Mouse (Mus musculus) heart, adult 18-20 months (tissue): Measurements from ENCODE around the gene Fam198b. TPM values are rescaled to one million over a fixed set of nuclear protein-coding genes. Genes with fewer than 3 reads are reported as not detected.
A peak's percentile ranks its signal among the peaks of the same experiment; 100 is the strongest.
"Not testable (repeated sequence)": the region's sequence is repeated elsewhere in the genome, so short reads cannot be mapped to it uniquely, and the experiment has no call there.

Source experiments
- DNase-seq, 2 experiments: peaks; one replicate each; pipeline ENCODE4 v3.0.0; 2021 to 2022; ENCODE audit warnings: mixed read lengths in 1 of 2
- total RNA-seq, 2 experiments: library from RNA; stranded (reverse); gene quantifications; 2 replicates each; pipeline ENCODE4 v1.2.3; 2021

Fam198b gene
- total RNA-seq, 2 experiments from 2014 or later = 8.6 to 11.9 TPM

DNA sequence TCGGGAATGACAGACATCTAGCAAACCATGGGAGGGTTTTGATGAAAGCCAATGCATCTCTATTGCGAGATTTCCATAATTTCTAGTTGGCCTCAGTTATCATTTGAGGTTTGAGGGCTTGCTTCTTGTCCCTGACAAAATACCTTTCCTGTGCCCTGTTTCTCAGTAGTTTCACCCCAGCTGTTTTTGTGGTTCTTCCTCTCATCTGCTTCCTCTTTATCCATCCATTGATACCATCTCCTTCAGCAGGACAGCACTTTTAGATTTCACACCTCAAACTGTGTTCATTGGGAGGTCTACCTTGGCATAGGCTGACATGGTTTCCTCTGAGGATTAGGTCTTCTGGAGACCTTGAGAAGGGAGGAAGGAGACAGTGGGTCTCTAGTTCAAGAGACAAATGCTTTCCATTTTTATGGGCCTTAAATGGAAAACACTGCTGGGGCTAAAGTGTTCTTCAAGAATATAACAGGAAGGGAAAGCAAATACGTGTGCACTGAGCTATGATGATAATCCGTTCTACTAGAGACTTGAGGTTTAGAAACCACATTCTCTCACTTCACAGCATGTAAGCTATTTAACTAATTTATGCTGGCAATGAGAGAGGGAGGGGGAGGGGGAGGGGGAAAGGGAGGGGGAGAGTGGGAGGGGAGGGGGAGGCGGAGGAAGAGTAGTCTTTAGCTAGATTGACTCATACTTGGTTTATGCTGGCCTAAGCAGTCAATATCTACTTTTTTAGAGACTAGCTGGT is 41.8 kb downstream of the Fam198b start:
- no peak for DNase-seq

- no peak for DNase-seq
Observed at GRCm38 (mm10) chr3:79927050-79927449, 42.7 kb downstream of the Fam198b start.

DNA sequence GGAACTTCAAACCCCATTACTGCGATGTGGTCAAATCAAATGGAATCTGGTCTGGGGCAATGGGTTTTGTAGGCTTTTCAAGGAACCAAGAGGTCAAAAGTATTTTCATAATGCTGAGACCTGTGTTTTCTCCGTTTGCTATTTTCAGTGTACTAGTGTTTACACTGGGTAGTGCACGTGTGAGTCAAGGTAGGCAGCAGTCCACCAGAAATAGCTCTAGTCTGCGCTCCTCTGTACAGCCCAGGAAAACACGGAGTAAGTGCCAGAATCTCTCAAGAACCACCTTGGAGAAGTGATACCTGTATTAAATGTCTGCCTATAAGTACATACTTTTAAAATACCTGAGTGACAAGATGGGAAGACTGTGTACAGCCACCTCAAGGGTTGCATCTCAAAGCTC is 44.1 kb downstream of the Fam198b start:
- no peak for DNase-seq

DNA sequence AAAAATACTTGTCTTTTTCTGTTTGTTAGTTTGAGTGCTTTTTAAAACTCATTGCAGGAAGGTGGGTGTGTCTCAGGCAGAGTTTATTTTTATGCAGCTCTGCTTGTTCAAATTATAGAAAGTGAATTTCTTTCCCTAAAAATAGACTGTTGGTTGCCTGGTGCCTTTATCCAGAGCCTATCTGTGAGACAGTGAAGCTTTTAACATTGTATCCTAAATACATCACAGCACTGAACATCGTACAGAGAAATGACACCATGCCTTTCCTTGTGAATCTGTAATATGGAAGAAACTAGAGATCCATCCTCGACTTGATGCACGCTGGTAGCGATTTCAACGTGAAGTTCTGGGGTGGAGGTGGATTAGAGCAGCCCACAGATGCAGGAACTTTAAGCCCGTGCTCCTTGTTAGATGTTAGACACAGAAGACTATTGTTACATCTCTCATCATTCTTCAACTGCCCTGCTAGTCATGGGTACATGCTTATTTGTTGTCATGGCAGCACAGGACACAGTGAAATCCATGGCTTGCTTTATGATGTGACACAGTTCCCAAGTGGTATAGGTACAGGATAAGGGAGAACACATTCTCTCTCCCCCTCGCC is 45.9 kb downstream of the Fam198b start:
- no peak for DNase-seq

DNA sequence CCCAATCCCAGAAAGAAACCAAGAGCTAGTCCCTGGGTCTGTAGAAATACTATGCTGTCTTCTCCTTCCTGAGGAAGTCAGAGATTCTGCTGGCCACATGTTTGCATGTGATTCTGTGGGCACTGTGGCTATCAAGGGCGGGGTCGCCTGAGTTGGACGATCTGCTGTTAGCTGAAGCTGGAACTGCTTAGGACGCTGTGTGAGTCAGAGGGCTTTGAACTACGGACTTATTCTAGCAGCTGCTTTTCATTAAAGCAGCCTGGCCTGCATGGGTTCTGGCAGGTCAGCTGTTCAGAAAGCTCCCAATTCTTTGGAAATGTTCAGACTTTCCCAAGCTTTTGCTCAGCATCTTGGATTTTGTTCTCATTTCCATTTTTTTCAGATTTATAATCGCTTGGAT is 51.9 kb downstream of the Fam198b start:
- DNase-seq = peak; percentile 68 to 85

GRCm38 (mm10) chr3:79936730-79937447 is 52.6 kb downstream of the Fam198b start:
- DNase-seq = no peak

DNA sequence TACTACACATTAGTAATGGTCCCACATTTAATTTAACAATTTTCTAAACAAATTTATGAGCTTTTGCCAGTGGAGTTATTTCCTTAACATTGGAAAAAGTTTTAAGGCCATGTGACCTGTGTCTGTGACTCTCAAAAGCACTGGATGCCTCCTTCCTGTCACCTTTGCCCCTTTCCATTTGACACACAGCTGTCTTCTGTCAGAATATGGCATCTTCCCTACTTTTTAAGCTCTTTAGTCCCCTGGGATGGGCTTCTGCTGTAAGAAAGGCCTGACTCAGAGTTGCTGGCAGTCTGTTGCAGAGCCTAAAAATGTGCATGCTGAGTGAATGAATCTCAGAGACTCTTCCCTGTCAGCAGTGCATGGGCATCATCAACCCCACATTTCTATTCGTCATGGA is 63.4 kb downstream of the Fam198b start:
- DNase-seq = peak; percentile 79 to 86

DNA sequence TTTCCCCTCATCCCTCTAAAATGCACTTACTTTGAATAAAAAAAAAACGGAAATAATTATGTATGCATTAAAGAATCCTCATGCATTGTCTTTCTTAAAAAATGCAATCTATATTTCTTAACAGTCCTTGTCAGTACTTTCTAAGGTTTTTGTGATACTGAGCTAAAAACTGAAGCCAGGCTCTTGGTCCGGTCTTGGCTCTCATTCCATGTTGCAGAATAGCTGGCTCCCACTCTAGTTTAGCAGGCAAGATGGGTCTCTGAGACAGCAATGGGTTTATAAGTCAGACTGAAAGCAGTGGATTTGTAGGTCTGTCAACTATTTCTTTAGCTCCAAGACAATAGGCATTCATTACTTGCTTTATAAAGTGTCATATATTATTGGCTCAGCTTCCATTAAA is 63.8 kb downstream of the Fam198b start:
- peak; percentile 40 to 44 for DNase-seq

DNA sequence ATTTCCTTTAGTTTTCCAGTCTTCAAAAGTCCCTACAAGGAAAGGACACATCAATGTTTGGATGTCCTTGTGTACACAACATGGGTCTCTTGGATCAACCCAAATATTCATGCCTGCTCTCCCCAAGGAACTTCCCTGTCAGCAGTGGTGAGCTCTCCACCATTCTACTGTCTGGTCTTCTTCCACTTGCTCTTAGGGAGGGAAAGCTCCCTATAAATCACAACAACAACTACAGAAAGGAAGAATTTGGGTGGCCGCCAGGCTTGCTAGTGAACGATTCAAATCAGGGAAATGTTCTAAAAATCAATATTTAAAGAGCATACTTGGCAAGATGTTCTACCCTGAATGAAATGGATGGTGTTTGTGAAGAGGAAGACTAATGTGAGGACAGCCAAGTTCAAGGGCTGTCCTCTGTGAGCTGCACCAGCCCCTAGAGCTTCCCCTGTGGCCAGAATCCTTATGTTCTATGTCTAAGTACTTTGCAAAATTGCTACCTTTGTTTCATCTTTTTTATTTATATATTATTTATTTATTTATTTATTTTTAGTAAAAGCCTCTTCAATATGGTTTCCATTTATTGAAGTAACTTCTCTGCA is 68.9 kb downstream of the Fam198b start:
- no peak for DNase-seq

- DNase-seq = no peak
Observed at GRCm38 (mm10) chr3:79955262-79955661, 70.9 kb downstream of the Fam198b start.

DNA sequence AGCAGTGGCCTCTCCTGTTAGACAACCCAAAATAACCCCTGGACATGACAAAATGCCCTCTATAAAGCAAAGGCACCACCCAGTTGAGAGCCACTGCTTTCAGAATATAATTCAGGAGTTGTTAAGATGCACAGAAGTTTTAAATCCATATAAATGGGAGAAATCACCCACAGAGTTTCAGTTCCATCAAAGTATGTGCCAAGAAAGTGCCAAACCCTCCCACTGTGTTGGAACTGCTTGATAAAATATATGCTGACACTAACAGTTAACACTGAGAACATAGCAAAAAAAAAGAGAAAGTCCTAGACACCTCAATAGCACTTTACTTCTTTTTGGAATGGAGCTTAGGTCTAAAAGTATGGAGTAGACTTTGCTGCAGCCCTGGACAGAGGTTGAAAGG is 72.5 kb downstream of the Fam198b start:
- no peak for DNase-seq

GRCm38 (mm10) chr3:79957752-79958151 is 73.4 kb downstream of the Fam198b start:
- DNase-seq = no peak

DNA sequence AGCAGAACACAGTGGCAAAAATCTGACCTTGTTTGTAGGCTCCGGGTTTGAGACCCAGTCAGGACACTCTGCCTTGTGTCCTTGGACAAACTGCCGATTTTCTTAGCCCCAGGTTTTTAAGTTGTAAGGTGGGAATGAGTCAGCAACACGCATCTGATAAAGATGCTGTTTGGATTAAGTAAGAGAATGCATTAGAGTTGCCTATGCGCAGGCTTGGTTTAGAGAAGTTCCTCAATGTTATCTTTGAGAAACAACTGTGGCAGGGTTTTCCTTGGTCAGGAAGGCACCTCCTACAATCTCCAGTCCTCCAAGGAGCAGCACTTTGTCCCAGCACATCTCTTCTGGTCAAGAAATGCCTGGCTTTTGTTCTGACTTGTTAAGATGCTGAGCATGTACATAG is 82.4 kb downstream of the Fam198b start:
- DNase-seq = no peak

DNA sequence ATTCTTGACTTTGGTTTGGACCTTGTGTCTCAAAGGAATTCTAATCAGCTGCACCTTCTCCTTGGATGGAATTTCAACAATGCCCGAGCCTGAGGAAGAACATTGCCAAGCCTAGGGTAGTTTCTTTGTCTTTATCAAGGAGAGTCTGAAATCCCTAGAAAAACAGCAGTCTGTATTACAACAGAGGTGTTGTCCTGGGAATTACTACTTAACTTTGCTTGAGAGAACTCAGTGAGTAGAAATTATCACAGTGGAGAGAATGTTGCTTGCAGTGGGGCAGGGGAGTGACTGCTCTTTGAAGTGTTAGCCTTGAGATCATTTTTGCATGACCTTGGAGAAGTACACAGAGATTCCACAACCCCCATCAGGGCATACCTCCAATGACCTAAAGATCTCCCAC is 83.0 kb downstream of the Fam198b start:
- no peak for DNase-seq

DNA sequence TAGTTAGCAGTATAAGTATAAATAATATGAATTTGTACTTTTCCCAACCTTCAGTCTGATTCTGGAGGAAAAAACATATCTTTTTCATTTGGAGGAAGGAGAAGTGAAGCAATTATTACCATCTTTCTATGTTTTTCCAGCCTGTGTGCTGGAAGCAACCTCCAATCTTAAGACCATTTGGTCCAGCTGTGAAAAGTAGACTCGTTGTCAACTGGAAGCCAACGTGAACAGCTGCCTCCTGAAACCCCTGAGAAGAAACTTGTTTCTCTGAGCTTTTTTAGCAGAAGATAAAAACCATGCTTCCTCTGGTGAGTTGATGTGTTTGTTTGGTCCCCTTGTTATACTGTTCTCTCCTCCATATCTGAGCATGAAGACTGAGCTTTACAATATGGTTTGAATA is 84.1 kb downstream of the Fam198b start:
- DNase-seq = peak in 1 of 2 experiments; percentile 62

- not testable (repeated sequence) for DNase-seq
Observed at GRCm38 (mm10) chr3:79969536-79969935, 85.2 kb downstream of the Fam198b start.

DNA sequence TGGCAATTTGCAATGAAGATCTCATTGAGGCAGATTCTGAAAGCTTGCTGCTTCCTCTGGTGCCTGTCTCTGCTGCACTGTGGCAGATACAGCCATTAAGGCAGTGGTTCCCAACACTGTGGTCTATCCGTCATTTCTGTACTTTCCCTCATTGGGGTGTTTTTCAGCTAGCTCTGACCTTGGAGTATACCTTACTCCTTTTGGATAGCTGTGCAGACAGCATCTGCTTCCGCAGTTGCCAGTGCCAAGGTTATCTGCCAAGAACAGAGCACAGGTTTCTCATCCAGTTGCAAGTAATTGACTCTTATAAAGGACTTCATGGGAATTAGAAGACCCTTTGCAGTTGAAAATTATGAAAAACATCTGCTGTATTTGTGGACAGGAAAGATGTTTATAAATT is 85.7 kb downstream of the Fam198b start:
- peak in 1 of 2 experiments; percentile 59 for DNase-seq

GRCm38 (mm10) chr3:79970498-79970897 is 86.2 kb downstream of the Fam198b start:
- no peak for DNase-seq

- no peak for DNase-seq
Observed at GRCm38 (mm10) chr3:79971542-79971941, 87.2 kb downstream of the Fam198b start.

- peak in 1 of 2 experiments; percentile 70 for DNase-seq
Observed at GRCm38 (mm10) chr3:79976786-79977185, 92.5 kb downstream of the Fam198b start.

- DNase-seq = peak in 1 of 2 experiments; percentile 39
Observed at GRCm38 (mm10) chr3:79977656-79978450, 93.5 kb downstream of the Fam198b start.

DNA sequence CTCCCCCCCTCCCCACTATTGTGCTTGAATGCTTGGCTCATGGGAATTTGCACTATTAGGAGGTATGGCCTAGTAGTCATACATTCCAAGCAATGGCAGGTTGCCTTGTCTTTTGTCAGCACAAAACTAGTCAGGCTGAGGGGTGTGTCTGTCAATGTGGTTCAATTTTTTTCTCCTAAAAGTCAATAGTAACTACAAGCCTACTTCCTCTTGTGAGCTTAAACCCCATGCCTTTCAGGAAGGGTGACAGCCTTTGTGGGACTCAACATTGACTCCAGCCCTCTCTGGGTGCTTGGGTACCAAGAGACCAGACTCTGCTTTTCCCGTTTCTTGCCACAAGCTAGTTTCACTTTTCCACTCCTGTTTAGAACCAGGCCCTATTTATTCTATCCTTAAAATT is 96.4 kb downstream of the Fam198b start:
- no peak for DNase-seq
